Mouse (Mus musculus) layer of hippocampus, adult 11-12 months (tissue): ENCODE measurements around the gene Ikzf1.
A peak's percentile ranks its signal among the peaks of the same experiment; 100 is the strongest.

ENCODE experiments used
- DNase-seq: peaks from one replicate; pipeline ENCODE4 v3.0.0; 2022; ENCODE audit warnings: low spot score

Ikzf1 gene

GRCm38 (mm10) chr11:11766736-11767135 is 81.9 kb downstream of the Ikzf1 start:
- no peak for DNase-seq

- no peak for DNase-seq
Measured at GRCm38 (mm10) chr11:11768057-11768456, 83.3 kb downstream of the Ikzf1 start.

- no peak for DNase-seq
Measured at GRCm38 (mm10) chr11:11769281-11769680, 84.5 kb downstream of the Ikzf1 start.

GRCm38 (mm10) chr11:11770691-11771090 is 85.9 kb downstream of the Ikzf1 start:
- DNase-seq = no peak

- DNase-seq = no peak
Measured at GRCm38 (mm10) chr11:11772196-11772595, 87.4 kb downstream of the Ikzf1 start.

- no peak for DNase-seq
Measured at GRCm38 (mm10) chr11:11774384-11774783, 89.6 kb downstream of the Ikzf1 start.

GRCm38 (mm10) chr11:11774893-11775292 is 90.1 kb downstream of the Ikzf1 start:
- no peak for DNase-seq

GRCm38 (mm10) chr11:11776071-11776821 is 91.4 kb downstream of the Ikzf1 start:
- DNase-seq = no peak

GRCm38 (mm10) chr11:11776822-11777174 is 92.0 kb downstream of the Ikzf1 start:
- no peak for DNase-seq

GRCm38 (mm10) chr11:11777246-11777645 is 92.4 kb downstream of the Ikzf1 start:
- no peak for DNase-seq

- DNase-seq = no peak
Measured at GRCm38 (mm10) chr11:11777796-11778195, 93.0 kb downstream of the Ikzf1 start.

- no peak for DNase-seq
Measured at GRCm38 (mm10) chr11:11778345-11778744, 93.5 kb downstream of the Ikzf1 start.

GRCm38 (mm10) chr11:11781728-11782127 is 96.9 kb downstream of the Ikzf1 start:
- no peak for DNase-seq

GRCm38 (mm10) chr11:11785457-11785856 is 100.7 kb downstream of the Ikzf1 start:
- DNase-seq = no peak

GRCm38 (mm10) chr11:11788521-11788974 is 103.7 kb downstream of the Ikzf1 start:
- DNase-seq = peak; percentile 83

GRCm38 (mm10) chr11:11794626-11795025 is 109.8 kb downstream of the Ikzf1 start:
- DNase-seq = no peak

GRCm38 (mm10) chr11:11798690-11799089 is 113.9 kb downstream of the Ikzf1 start:
- DNase-seq = no peak

- no peak for DNase-seq
Measured at GRCm38 (mm10) chr11:11800304-11800703, 115.5 kb downstream of the Ikzf1 start.

GRCm38 (mm10) chr11:11801067-11801466 is 116.3 kb downstream of the Ikzf1 start:
- DNase-seq = no peak

GRCm38 (mm10) chr11:11804421-11804820 is 119.6 kb downstream of the Ikzf1 start:
- DNase-seq = no peak

GRCm38 (mm10) chr11:11805951-11806350 is 121.1 kb downstream of the Ikzf1 start:
- DNase-seq = no peak

GRCm38 (mm10) chr11:11808035-11808819 is 123.4 kb downstream of the Ikzf1 start:
- DNase-seq = no peak

- peak; percentile 92 for DNase-seq
Measured at GRCm38 (mm10) chr11:11808820-11809403, 124.1 kb downstream of the Ikzf1 start, which contains the start of gene Fignl1. TSS of gene Fignl1 (minus strand) at chr11:11808962.
